Mouse (Mus musculus) layer of hippocampus, adult 9-11 months (tissue): ENCODE measurements at regions not wholly inside any gene's neighbourhood (a gene's known extent, or its start where the extent isn't known, plus 50 kb on each side); places are given as distances from the start of the nearest gene placed in this dataset.

Source experiments
- DNase-seq: peaks from one replicate; pipeline ENCODE4 v3.0.0; 2022

DNA sequence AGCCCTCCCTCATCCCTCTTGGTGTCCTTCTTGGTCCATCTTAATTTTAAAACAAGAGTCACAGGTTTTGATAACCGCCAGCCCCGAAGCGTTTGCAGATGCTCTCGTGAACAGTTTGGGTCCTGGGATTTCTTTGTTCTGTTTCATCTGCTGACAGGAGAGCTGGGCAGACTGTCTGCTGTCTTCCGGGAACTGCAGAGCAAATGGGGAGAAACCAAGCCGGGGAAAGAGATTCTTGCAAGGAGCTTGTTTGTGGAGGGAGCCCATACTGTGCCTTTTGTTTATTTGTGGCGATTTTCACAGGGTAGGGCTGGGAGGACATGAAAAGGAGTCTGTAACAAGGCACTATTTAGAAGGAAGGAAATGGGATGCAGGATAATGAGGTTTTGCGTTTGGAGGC is 223.6 kb upstream of the Mmadhc start:
- DNase-seq: no peak

GRCm38 (mm10) chr2:50519129-50519504 is 222.5 kb upstream of the Mmadhc start:
- DNase-seq: no peak

DNA sequence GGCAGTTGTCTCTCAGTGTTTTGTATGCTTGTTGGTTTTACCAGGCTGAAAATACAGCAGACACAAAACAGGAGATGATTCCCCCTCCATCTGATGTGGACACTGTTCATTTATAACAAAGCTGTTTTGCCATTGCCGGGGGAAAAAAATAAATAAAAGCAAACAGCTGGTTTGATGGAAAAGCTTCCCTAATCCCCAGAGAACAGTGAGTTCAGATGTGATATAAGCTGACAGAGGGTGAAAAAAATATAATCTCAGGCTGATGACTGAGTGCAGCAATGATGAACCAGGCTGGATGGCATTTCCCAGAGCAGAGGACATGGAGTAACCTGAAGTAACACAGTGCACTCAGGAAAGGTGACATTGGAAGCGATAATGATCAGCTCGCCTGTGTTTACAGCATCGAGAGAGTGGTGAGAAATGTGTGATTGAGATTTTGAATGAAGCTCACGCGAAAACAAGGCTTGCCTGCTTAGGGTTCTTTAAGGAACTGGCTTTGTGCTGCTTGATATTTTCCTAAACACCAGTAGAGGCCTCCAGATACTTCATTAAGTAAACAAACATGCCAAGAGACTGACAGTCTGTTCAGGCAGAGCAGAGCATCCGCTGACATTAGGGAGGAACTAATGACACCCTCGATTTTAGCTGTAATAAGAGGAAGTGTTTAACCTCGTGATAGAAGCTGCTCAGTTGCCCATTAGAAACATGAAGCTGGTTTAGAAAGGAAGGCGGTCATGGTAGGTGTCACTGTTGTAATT is 221.9 kb upstream of the Mmadhc start:
- DNase-seq: no peak

DNA sequence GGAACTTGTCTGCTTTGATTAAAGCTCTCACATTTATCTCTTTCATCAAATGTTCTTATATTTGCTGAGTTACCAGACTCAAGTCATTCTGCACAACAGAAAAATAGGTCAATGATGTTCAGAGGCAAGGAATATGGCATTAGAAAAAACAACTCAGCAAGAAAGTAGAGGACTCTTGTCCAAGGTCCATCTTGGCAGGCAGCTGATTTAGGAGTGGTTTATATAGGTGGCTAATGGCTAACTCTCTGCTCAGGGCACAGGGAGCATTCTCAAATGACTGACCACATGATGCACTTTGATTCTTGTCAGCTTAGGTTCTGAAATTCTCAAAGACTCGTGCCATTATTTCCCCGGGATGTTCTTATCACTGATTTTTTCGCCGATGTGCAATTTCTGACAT is 216.7 kb upstream of the Mmadhc start:
- no peak for DNase-seq

GRCm38 (mm10) chr2:50498713-50499112 is 202.1 kb upstream of the Mmadhc start:
- no peak for DNase-seq

GRCm38 (mm10) chr2:50496057-50496433 is 199.4 kb upstream of the Mmadhc start:
- DNase-seq: no peak

DNA sequence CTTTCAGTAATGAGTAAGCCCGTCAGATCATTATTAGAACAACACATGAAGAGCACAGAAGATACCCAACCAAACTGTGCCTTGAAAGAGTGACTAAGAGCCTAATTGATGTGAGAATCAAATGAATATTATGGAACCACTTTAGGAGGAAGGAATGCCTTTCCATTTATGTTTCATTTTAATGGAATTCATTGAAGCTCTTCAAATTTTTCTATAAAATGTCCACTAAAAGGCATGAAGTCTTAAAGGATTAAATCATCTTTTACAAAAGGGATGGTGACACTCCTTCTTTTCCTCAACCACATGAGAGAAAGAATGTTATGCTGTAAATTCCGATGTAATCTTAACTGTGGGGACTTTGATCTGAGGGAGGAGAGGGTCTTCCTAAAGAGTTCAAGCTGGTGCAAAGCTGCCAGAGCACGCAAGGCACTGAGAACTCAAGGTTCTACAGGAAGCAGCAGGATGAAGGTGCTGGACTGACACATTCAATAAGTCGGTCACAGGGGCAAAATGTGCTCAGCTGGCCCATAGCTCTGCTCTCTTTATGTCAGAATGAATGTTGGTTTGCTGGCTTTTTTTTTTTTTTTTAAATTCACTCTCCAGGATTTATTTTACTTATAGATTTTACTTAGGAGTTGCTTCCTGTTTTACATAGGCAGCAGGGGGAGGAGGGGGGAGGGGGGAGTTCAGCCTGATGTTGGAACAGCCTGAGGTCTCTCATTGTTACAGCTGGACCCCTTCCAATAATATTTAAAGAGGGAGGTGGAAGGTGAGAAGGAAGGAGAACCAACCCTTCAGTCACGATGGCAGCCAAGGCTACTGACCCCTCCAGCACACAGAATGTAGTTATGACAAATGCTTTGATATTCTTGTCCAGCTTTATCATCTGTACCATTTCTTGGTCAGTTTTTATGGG is 198.8 kb upstream of the Mmadhc start:
- no peak for DNase-seq

GRCm38 (mm10) chr2:50493597-50494335 is 197.2 kb upstream of the Mmadhc start:
- no peak for DNase-seq

DNA sequence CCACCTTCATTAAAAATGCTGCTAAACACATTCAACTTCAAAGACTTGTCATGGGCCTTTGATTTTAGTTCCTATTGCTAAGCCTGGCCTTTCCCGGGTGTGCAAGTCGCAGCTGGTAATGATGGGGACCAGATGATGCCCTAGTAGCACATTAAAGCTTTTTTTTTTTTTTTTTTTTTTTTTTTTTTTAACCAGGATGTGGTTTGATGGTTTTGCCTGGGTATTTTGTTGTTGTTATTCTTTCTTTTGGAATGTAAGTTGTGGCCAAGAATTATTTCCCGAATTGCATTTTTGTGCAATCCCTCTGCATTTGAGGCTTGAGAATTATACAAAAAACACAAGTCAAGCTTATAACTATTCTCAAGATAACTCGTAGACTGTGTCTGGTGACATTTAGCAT is 167.2 kb upstream of the Mmadhc start:
- no peak for DNase-seq

DNA sequence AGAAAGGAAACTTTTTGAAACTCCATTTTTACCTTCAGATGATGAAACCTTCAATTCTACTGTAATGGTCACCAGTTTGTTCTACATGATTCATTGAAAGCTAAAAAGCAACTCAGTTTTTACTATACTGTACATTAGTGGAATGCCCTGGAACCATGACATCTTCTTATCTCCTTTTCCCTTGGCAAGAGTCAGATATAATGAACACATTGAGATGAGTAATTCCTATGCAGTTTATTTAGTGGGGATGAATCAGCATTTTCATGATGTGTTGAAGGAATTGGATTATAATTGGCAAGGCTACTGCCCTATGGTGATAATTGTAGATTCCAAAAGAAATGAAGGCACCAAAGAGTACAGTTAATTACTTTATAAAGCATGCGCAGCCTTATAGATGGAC is 165.8 kb upstream of the Mmadhc start:
- no peak for DNase-seq

DNA sequence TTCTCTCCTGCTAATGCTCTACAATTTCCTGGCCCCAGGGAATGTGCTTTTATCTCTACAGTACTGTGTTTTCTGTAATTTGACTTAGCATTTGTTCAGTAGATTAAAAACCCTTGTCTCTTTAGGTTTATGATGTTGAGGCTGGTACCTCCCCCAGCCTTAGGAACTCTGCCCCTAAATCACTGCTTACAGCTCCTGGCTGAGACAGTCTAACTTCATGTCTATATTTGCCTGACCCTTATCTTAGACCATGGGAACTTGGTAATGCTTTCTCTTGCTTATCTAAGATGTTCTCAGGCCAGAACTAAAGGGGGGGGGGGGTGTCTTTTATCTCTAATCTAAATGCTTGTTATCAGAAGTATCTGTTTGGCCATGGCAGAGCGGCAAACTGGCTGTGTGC is 160.1 kb upstream of the Mmadhc start:
- DNase-seq: no peak

GRCm38 (mm10) chr2:50448117-50448516 is 151.5 kb upstream of the Mmadhc start:
- no peak for DNase-seq

DNA sequence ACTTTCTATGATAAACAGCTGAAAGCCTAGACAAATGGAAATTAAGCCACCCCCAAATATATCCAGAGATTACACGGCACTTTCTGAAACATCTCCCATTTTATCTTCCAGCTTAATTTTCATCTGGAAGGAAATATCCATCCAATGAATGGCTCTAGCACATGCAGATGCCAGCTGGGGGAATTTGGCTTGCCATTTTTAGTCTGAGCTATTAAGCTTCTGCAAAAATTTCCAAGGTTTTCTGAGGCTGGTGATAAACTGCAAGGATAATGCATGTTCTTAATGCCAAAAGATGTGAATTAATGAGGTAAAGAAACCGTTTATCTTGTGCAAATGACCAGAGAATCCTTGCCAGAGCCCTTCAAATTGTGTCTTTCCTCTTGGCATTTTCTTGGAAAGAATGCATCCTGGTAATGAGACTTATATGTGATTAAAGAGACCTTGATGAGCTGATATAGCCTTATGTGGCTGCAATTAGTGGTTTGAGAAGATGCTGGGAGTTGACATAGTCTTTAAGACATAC is 149.4 kb upstream of the Mmadhc start:
- peak; percentile 13 for DNase-seq

GRCm38 (mm10) chr2:50440333-50440732 is 143.7 kb upstream of the Mmadhc start:
- DNase-seq: no peak

DNA sequence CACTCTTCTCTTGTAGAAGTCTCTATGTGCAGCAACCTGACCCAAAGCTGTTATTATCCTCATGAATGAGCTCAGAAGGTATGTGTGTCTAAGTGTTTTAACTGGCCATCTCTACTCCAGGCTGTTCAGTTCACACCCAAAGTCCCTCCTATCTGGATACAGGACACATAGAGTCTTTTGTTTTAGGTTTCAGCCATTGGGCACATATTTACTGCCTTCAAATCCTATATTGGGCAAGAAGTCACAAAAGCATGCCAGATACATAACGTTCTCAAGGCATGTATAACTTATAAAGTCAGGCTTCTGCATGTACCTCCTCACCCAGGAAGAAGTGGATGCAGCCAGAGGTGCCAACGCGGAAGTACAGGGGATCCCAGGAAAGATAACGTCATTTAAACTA is 136.6 kb upstream of the Mmadhc start:
- DNase-seq: no peak

DNA sequence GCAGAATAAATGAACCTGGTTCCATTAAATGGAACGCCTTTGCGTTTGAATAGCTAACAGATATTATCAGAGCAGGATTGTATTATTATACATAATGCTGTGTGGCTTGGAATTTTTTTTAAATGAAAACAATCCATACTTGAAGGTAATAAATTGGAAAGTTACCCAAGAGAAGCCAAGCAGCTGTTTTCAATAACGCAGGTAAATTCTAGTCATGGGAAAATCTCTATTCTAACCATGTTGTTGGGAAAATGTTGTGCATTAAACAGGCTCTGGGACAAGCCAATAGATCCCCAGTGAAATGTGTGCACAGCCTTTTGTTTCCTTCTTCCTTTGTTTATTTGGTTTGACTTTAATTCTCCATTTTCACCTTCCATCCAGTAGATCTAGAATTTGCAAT is 128.6 kb upstream of the Mmadhc start:
- DNase-seq: no peak

DNA sequence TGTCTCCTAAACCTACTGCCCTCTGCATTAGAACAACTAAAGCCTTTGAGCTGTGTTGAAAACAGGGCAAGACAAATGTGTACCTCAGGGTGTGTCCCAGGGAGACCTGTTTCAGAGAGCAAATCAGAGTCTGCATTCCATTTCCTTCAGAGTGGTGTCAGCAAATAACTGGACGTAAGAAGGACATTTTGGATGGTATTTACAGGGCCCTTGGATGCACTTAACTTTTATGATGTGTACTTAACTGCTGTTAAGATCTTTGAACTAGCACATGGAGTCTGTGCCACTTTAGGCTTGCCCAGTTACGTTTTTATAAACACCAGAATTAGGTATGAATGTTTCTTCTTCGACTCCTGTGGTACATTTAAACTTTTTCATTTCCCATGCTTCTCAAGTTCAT is 123.0 kb upstream of the Mmadhc start:
- DNase-seq: no peak

- DNase-seq: no peak
Measured at GRCm38 (mm10) chr2:50417643-50418042, 121.0 kb upstream of the Mmadhc start.

GRCm38 (mm10) chr2:50417135-50417534 is 120.5 kb upstream of the Mmadhc start:
- DNase-seq: no peak

- no peak for DNase-seq
Measured at GRCm38 (mm10) chr2:50416056-50416455, 119.5 kb upstream of the Mmadhc start.

GRCm38 (mm10) chr2:50405932-50406331 is 109.3 kb upstream of the Mmadhc start:
- no peak for DNase-seq

- DNase-seq: no peak
Measured at GRCm38 (mm10) chr2:50403106-50403505, 106.5 kb upstream of the Mmadhc start.

- DNase-seq: no peak
Measured at GRCm38 (mm10) chr2:50398576-50398975, 102.0 kb upstream of the Mmadhc start.
